Mouse (Mus musculus) cerebellum, adult 11-12 months (tissue): Measurements from ENCODE around the gene Ncapd2.
"Not testable (repeated sequence)": the region's sequence is repeated elsewhere in the genome, so short reads cannot be mapped to it uniquely, and the experiment has no call there.

Source experiments
- DNase-seq: peaks from one replicate; pipeline ENCODE4 v3.0.0; 2022

The Ncapd2 gene

DNA sequence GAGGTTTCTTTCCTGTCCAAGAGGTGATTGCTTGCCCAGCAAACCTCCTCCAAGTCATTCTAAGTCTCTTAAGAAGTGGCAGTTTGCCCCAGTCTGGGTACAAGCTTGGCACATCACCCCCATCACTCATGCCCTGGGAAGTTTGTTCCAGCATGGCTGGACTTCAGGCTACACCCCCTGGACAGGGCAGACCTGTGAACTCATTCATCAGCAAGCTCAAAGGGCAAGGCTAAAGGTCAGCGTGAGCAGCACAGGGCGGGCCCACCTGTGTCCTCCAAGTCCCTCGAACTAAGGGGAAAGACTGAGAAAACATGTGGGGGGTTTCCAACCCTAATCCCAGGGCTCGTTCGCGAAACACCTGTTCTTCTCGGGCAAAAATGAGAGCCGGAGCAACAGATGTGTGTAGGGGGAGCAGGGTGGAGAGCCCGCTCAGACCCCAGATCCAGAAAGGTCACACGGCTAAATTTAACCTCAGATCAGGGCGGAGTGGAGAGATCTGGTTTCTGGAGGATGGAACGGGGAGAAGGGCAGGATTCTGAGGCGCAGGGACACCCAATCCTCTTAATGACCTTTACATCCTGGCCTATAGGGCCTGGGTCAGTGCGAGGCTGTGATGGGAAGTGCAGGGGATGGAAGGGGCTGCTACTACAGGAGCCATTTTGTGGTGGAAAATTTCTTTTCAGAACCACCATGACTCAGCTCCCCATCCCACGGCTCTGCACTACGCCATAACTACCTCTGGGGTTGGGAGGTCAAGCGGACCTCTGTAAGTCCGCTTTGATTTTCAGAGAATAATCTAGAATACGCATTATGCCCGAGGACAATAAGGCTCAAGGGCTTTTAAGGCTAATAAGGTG lies 27.5 kb downstream of the Ncapd2 start:
- DNase-seq: peak; percentile 70

DNA sequence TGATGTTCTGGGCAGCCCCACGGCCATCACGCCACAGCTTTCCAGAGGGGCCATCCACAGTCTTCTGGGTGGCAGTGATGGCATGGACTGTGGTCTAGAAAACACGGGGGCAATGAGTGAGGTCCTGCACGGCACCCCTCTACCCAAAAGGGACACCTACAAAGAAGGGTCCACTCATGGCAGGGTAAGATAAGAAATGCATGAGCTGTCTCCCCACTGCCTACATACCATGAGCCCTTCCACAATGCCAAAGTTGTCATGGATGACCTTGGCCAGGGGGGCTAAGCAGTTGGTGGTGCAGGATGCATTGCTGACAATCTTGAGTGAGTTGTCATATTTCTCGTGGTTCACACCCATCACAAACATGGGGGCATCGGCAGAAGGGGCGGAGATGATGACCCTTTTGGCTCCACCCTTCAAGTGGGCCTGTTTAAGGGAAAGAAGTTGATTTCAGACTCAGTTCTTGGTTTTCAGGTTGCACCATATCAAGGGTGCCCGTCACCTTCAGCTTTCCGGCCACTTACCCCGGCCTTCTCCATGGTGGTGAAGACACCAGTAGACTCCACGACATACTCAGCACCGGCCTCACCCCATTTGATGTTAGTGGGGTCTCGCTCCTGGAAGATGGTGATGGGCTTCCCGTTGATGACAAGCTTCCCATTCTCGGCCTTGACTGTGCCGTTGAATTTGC lies 28.7 kb downstream of the Ncapd2 start:
- not testable (repeated sequence) for DNase-seq

DNA sequence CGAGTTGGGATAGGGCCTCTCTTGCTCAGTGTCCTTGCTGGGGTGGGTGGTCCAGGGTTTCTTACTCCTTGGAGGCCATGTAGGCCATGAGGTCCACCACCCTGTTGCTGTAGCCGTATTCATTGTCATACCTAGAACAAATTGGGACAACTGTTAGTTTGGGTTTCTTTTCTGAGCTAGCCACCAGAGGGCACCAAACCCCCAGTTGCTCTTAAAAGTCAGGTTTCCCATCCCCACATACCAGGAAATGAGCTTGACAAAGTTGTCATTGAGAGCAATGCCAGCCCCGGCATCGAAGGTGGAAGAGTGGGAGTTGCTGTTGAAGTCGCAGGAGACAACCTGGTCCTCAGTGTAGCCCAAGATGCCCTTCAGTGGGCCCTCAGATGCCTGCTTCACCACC lies 29.5 kb downstream of the Ncapd2 start:
- DNase-seq: peak; percentile 68

DNA sequence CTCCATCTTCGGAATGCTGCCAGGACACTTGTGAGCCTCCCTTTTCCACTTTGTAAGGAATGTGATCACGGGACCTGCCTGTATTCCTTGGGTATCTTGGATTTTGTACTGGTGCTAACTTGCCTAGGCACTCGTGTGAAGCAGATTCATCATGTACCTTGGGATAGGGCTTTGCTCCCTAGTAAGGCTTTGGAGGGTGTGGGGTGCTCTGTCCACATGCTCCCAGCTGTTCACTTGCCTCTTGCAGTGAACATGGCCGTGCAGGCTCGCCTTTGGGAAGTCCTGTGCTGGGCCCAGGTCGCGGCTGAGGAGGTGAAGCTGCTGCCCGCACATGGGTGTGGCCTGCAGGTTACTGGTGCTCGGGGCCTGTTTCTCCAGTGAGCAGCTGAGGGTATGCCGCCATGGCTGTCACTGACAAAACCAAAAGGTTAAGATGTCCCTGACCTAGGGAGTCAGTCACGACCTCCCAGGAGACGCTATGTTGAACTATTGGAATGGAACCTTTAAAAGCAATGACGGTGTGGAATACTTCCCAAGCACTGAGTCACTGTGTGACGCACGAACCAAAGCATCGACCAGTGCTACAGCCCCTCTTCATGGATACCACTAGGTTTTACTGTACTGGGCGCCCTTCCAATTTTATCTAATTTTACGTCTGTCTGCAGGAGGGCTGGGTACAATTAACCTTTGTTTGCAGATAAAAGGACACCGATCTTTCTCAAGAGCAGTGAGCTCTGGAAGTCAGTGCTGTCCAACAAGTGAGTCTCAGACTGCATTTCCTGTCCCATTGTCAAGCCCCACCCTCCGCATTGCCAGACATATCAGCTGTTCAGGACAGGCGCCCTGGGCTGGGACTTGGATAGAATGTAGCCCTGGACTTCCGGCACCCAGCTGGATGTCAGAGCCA lies 30.4 kb downstream of the Ncapd2 start:
- peak; percentile 57 for DNase-seq

DNA sequence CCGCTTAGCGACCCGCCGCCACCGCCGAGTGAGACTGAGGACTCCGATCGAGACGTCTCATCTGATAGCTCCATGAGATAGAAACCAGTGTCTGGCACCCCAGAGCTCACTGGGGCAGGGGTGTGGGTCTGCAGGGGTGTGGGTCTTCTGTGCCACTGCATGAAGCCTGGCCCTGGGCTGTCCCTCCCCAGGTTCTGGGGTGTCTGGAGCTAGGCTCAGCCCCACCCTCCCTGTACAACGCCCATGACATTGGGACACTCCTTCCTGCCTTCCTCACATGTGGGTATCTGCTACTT lies 31.0 kb downstream of the Ncapd2 start:
- no peak for DNase-seq

DNA sequence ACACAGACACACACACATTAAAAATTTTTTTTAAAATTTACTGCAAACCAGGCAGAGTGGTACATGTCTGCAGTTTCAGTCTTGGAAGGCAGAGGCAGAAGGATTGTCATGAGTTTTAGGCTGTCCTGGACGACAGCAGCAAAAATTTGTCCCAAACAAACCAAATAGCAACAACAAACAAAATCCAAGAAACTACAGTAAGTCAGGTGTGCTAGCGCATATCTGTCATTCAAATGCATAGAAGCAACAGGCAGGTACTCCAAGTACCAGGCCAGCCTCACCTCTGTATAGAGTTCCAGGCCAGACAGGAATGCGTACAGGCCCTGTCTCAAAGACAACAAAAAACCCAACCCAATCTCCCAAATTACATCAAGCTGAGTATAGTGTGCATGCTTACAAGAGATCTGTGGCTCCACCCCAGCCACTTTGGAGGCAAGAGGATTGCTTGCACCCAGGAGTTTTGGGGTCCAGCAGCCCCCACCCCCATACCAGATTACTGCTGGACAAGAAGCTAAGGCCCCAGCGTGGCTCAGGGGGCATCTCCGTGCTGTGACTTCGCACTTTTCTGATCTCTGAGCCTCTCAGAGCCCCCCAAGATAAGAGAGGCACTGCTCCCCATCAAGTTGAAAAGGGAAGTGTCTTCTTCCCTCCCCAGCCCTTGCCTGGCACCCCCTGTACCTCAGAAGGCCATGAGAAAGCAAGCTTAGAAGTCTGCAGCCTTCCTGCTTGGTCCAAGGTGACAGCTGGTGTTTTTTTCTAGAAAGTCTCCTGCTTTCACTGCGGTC lies 31.5 kb downstream of the Ncapd2 start:
- no peak for DNase-seq

DNA sequence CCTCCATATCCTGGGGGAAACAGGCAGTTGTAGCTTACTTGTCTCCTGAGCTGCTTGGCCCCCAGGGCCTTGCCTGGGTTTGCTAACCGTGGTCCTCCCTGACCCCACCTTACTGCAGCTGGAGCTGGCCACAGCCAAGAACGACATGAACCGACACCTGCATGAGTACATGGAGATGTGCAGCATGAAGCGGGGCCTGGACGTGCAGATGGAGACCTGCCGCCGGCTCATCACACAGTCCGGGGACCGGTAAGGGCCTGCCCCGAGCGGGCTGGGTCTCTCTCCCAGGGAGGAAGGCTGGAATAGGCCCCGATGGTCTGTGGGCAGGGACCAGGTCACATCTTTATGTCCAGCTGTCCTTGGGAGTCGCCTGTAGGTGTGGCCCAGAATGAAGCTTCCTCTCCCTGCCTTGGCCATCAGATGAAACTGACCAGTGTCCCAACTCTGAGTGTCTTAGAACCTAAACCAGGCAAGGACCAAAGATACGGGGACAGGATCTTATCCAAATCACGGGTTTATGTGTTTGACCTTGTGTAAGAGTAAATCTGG lies 32.5 kb downstream of the Ncapd2 start:
- no peak for DNase-seq

DNA sequence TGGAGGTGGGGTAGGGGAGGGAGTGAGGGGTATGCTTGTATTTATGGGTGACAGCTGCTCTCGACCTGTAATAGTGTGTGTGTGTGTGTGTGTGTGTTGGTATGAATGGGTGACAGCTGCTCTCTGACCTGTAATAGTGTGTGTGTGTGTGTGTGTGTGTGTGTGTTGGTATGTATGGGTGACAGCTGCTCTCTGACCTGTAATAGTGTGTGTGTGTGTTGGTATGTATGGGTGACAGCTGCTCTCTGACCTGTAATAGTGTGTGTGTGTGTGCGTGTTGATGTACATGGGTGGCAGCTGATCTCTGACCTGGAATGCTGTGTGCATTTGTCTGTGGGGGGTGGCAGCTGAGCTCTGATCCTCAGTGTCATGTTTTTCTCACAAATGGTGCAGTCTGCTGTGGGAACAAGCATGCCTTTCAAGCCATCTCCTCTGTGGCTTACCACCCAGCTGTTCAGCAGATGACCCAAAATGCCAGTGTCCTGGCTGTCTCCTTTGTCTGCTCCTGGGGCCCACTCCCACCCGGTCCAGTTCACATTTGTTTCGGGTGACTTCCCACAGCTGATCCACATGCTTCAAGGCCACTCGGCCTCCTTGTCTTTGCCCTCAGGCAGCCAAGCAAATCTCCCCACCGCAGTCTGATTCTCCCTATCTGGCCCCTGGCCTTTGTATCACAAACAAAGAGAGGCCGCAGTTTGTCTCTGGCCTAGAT lies 34.4 kb downstream of the Ncapd2 start:
- DNase-seq: no peak

DNA sequence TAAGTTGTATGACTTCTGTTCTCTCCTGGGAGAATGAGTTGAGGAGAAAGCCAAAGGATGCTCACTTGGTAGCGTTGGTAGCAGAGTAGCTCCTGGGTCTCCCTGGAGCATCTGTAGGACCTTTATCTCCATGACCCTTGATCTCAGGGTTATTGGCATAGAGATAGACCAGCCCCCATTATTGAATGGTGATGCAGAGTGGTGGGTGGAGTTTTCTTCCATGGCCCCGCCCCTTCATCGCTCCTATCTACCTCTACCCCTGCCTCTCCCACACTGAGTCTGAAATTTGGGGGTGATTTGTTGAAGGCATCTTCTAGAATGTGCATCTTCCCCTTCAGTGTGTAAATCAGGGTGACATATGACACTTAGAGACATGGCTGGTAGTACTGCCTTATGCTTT lies 35.0 kb downstream of the Ncapd2 start:
- DNase-seq: no peak

DNA sequence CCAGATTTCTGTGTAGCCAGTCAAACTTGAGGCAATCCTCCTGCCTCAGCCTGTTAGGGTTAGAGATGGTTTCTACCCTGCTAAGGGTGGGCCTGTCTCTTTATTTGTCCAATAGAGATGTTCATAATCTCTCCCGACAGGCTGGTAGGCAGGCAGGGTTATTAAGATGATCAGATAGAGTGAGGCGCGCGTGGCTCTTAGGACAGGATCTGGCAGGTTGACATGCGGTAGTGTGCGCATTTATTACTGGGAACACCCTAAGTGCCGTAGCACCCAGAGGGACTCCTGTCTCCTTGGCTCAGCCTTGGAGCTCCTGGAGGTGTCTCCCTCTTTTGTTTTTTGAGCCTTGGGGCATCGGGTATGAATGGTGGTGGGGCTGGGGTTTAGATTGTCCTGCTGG lies 36.2 kb downstream of the Ncapd2 start:
- DNase-seq: no peak

DNA sequence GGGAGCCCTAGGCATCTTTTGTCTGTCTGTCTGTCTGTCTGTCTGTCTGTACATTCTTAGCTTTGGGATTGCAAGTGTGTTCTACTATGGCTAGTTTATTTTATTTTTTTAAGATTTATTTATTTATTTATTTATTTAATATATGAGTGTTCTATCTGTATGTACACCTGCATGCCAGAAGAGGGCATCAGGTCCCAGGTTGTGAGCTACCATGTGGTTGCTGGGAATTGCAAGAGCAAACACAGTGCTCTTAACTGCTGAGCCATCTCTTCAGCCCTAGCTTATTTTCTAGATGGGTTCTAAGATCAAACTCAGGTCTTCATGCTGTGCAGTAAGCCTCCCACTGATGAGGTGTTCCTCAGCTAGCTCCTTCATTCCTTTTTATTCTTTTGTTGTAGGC lies 37.0 kb downstream of the Ncapd2 start:
- no peak for DNase-seq

DNA sequence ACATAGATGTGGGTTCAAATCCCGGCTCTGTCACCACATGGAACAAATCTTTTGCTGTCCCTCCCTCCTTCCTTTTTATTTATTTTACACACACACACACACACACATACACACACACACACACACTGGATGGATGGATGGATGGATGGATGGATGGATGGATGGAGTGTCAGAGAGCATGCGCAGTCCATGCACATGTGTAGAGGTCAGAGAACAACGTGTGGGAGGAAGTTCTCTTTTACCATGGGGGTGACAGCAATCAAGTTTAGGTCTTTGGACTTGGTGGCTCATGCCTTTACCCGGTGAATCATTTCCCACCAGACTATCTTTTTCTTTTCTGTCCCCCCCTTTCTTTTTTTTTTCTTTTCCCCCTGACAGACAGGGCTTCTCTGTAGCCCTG lies 37.8 kb downstream of the Ncapd2 start:
- no peak for DNase-seq

DNA sequence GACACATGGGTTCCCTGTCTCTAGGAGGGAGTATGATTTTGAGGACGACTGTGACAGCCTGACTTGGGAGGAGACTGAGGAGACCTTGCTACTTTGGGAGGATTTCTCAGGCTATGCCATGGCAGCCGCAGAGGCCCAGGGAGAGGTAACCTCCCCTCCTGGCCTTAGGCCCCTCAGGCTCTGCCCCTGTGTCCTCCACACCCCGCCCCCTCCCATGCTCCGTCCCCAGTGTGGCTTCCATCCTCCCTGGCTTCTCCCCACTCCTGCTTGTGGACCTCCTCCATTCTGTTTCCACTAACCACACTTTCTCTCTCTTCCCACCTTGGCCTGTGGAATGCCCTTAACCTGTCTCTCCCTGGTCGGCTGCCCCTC lies 38.5 kb downstream of the Ncapd2 start:
- DNase-seq: no peak

DNA sequence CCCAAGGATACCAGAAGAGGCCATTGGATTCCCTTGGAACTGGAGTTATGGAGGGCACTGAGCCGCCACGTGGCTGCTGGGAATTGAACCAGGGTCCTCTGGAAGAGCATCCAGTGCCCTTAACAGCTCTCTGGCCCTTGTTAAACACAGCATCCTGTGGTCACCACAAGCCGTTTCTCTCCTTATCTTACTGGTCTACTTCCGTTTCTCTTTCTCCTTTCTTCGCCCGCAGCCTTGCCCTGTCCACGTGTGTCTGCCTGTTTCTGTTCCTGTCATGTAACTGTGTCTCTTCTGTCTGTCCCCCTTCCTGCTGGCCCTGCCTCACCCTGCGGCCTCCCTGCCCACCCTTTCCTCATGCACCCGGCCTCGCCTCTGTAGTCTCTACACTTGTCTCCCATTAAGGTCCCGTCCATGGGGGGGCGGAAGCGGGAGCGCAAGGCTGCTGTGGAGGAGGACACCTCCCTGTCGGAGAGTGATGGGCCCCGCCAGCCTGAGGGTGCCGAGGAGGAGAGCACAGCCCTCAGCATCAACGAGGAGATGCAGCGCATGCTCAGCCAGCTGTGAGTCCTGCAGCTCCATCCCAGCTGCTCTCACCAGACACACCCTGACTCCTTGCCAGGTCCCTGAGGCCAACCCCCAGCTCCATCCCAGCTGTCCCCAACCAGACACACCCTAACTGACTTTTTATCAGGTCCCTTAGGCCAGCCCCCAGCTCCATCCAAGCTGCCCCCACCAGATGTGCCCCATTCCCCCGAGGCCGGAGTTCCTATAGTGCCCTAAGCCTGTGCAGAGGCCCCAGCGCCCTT lies 39.1 kb downstream of the Ncapd2 start:
- peak; percentile 42 for DNase-seq

DNA sequence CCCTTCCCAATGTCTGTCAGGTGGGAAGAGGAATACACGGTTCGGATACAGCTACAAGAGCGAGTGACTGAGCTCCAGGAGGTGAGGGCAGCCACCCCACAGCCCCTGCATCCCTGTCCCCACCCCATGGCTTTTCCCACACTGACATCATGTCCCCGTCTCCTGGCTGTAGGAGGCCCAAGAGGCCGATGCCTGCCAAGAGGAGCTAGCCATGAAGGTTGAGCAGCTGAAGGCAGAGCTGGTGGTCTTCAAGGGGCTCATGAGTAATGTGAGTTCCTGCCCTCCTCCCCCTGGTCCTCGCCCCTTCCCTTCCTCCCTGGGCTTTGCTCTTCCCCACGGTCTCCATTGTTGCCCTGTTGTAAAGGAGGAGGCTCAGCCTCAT lies 41.9 kb downstream of the Ncapd2 start:
- no peak for DNase-seq

DNA sequence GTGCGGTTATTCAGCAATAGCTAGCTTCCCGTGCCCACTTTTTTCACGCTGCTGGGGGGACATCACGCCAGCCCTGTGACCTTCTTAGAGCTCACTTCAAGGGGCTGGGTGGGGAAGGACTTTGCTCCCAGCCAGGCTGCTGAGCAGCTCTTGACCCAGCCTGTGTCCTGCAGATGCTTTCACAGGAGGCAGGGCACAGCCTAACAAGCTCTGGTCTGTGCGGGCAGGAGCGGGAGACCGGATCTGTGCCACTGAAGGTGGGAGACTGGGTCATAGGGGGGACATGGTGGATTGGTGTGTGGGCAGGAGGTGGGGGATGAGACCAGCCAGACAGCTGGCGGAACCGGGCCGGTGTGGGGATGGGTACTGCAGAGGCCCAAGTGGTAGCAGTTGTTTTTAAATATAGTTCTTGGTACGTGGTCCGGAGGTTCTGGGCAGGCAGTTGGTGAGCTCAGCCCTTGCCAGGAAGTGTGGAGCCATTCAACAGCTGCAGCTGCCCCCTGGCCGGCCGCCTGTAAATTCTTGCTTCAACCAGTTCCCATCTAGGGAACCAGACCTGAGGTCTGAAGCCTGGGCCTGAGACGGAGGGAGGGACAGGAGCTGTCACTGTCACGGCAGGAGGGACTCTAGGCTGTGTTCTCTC lies 42.5 kb downstream of the Ncapd2 start:
- DNase-seq: peak; percentile 65

DNA sequence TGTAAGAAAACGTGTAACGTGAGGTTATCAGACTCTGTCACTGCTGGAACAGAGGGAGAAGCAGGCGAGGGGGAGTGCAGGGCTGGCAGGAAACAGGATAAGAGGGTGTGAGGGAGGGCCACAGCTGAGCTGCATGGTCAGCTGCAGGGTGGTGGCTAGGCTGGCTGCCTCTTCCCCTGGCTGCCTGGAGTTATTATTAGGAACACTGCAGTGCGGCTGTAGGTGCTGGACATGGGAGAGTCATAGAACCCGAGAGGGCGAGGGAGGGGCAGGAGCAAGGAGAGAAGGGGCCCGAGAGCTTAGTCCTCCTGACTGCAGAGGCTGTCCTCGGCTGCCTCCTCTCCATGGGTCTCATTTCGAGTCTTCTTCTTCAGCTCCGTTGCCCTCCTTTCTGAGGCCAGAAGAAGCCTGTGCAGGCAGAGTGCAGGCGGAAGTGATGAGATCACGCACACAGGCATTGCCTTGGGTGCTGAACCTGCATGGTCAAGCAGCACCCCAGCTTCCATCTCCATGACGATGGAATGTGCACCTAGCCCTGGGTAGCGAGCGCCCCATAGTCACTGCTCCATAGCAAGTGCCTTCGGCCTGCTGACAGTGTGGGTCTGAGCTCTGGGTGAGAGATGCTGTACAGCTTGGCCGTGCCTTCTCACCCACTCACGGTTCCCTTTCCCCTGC lies 43.1 kb downstream of the Ncapd2 start:
- peak; percentile 67 for DNase-seq

DNA sequence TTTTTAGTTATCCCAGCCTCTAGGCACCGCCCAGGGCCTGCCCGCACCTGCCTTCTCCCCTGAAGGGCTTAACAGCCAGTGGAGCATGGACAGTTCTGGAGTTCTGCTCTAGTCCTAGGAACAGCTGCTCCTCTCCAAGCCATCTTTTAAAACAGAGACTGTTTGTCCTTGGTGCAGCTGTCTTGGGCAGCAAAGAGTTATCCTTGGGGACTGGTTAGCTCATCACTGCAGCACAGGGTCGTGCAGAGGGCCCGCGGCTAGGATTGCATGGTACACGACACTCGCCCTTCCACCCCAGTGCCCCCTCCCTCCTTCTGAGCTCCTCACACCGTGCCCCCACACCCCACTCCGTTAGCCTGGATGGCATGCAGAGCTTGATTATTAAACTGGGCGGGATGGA lies 44.2 kb downstream of the Ncapd2 start:
- DNase-seq: no peak

DNA sequence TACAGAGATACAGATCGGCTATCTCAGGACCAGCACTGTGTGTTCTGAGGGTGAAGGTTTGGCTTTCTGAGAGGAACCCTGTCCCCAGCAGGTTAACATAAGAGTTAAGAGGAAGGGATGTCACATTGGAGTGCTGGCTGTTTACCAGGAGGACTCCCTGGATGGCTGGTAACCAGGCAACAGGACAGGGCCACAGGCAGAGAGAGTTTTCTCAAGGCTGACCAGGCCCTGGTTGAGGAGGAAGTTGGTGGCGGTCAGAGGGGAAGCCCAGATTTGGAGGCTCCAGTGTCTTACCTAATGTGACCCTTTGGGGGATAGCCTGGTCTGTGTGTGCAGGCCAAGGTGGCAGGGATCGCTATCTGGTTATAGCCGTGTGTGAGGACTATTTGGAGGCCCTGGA lies 44.7 kb downstream of the Ncapd2 start:
- DNase-seq: peak; percentile 65

DNA sequence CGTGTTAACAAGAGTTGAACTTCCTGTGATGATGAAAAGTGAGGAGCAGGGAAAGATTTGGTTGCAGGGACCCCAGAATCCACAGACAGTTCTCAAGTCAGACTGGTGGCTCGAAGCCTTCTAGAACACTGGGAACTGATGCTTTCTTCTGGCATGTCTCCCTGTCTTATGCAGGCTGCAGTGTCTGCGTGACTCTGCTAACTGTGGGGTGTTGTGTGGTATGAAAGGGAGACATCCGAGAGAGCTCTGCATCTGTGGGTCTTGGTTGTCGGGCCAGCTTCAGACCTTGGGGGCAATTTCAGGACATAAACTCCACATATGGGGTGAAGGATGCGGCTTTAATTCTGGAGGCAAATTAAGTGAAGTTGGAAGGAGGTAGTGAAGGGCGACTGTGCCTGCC lies 45.4 kb downstream of the Ncapd2 start:
- no peak for DNase-seq
